Mouse (Mus musculus): ENCODE measurements at regions not wholly inside any gene's neighbourhood (a gene's known extent, or its start where the extent isn't known, plus 50 kb on each side); places are given as distances from the start of the nearest gene placed in this dataset.

GRCm38 (mm10) chr15:59214096-59214495 lies 325.0 kb downstream of the Gm49356 start:
- DNase-seq = peak; percentile 70

GRCm38 (mm10) chr15:59215239-59215638 lies 326.1 kb downstream of the Gm49356 start:
- DNase-seq = no peak

GRCm38 (mm10) chr15:59217481-59217880 lies 328.4 kb downstream of the Gm49356 start:
- no peak for DNase-seq

- no peak for DNase-seq
These were observed 329.8 kb downstream of the Gm49356 start for GRCm38 (mm10) chr15:59218916-59219315.

GRCm38 (mm10) chr15:59225637-59226036 lies 336.5 kb downstream of the Gm49356 start:
- DNase-seq = no peak

GRCm38 (mm10) chr15:59227293-59227692 lies 338.2 kb downstream of the Gm49356 start:
- DNase-seq = no peak

- DNase-seq = no peak
These were observed 341.4 kb downstream of the Gm49356 start for GRCm38 (mm10) chr15:59230536-59230935.

- no peak for DNase-seq
These were observed 342.6 kb downstream of the Gm49356 start for GRCm38 (mm10) chr15:59231703-59232102.

- no peak for DNase-seq
These were observed 343.2 kb downstream of the Gm49356 start for GRCm38 (mm10) chr15:59232290-59232689.

GRCm38 (mm10) chr15:59237446-59238161 lies 348.5 kb downstream of the Gm49356 start:
- DNase-seq = no peak

- DNase-seq = no peak
These were observed 352.7 kb downstream of the Gm49356 start for GRCm38 (mm10) chr15:59241752-59242151.

GRCm38 (mm10) chr15:59245927-59246649 lies 357.0 kb downstream of the Gm49356 start:
- DNase-seq = no peak

GRCm38 (mm10) chr15:59248477-59249260 lies 359.6 kb downstream of the Gm49356 start:
- no peak for DNase-seq

GRCm38 (mm10) chr15:59261380-59261779 lies 372.3 kb downstream of the Gm49356 start:
- DNase-seq = no peak

GRCm38 (mm10) chr15:59262380-59262779 lies 373.3 kb downstream of the Gm49356 start:
- DNase-seq = no peak

GRCm38 (mm10) chr15:59263433-59264328 lies 374.6 kb downstream of the Gm49356 start:
- no peak for DNase-seq

Data from cerebellum, adult 11-12 months (tissue).